ENCODE assay signal across 28 mouse cellular contexts in genomic region chr12:53147696-53148095, GRCm38 (mm10).
DNase-seq lines count a peak whose midpoint lies in the region; ATAC-seq and TF ChIP-seq lines count a peak whose summit lies in the region.
"Had no signal": no experiment of that assay in that cellular context is flagged by ENCODE, and none has a peak within 500 bp of the region (broad histone marks: within the 10 kb centered on the region; RNA-seq: fewer than 3 reads in every experiment).

No protein-coding gene starts in this region.

- no peak overlapping the region for H3K4me3 ChIP-seq in heart, embryonic 10.5 days
- H3K4me3 ChIP-seq in liver, embryonic 12.5 days: no peak overlapping the region
- H3K4me3 ChIP-seq in forebrain, embryonic 15.5 days: no peak overlapping the region
- H3K4me3 ChIP-seq in lung, adult 2 months (replicated peaks; ENCODE audit: extremely low read depth, low read depth, low read length): no peak overlapping the region
- H3K4me3 ChIP-seq: embryonic facial prominence, embryonic 13.5 days; embryonic facial prominence, embryonic 15.5 days; erythroblast, embryonic 14.5 days; forebrain, embryonic 10.5 days; forebrain, embryonic 12.5 days had no signal

- H3K36me3 ChIP-seq in heart, embryonic 10.5 days: peaks cover 12% of the 10 kb centered on the region; the same call in 1 of the 2 replicates
- no peaks in the 10 kb centered on the region for H3K36me3 ChIP-seq in liver, embryonic 12.5 days
- peaks cover 2% of the 10 kb centered on the region; the same call in 1 of the 2 replicates for H3K36me3 ChIP-seq in forebrain, embryonic 15.5 days
- H3K36me3 ChIP-seq: embryonic facial prominence, embryonic 13.5 days; embryonic facial prominence, embryonic 15.5 days; forebrain, embryonic 10.5 days; G1E had no signal

- peak overlapping the region; percentile 31 for H3K4me2 ChIP-seq in liver, embryonic 12.5 days
- H3K4me2 ChIP-seq in forebrain, embryonic 15.5 days (replicated peaks): no peak overlapping the region
- H3K4me2 ChIP-seq: embryonic facial prominence, embryonic 13.5 days; forebrain, embryonic 12.5 days had no signal

- TF ChIP-seq CTCF in lung, adult 2 months (IDR thresholded peaks at IDR 0.05; ENCODE audit: insufficient read depth, low read length): no peak

- DNase-seq in heart, adult 11 months: peak; percentile 85
- DNase-seq in heart, embryonic 10.5 days (ENCODE audit: low spot score): no peak
- peak; percentile 66 for DNase-seq in MEL-GATA-1-ER (ENCODE audit: extremely low read depth, low read depth)
- DNase-seq in lung, adult 2 months: no peak
- DNase-seq in cerebellum, postnatal 36 days: no peak
- DNase-seq: adrenal gland, adult 8-10 months; adrenal gland, postnatal 14 days; adrenal gland, postnatal 36 days; B cell, adult 2 months; cerebellum, adult 11 months; cerebellum, adult 18-20 months; cerebellum, adult 8-10 months; cerebellum, adult 9-11 months; cerebellum, postnatal 14 days; embryo, embryonic 11 days; forebrain, postnatal 0 days had no signal

- H3K27me3 ChIP-seq in heart, embryonic 10.5 days (ENCODE audit: insufficient read depth, poor library complexity, severe bottlenecking): no peaks in the 10 kb centered on the region
- no peaks in the 10 kb centered on the region for H3K27me3 ChIP-seq in liver, embryonic 12.5 days (replicated peaks)
- no peaks in the 10 kb centered on the region for H3K27me3 ChIP-seq in forebrain, embryonic 15.5 days
- H3K27me3 ChIP-seq: CH12.LX; embryonic facial prominence, embryonic 13.5 days; embryonic facial prominence, embryonic 15.5 days; forebrain, embryonic 12.5 days had no signal

- no peak overlapping the region for H3K9ac ChIP-seq in liver, embryonic 12.5 days
- H3K9ac ChIP-seq in forebrain, embryonic 15.5 days (replicated peaks): no peak overlapping the region
- H3K9ac ChIP-seq: embryonic facial prominence, embryonic 13.5 days; embryonic facial prominence, embryonic 15.5 days; forebrain, embryonic 12.5 days; forebrain, postnatal 0 days had no signal

- WGBS in heart, embryonic 10.5 days: 45% methylated on average over 11 of the region's 11 CpGs
- WGBS in liver, embryonic 12.5 days (ENCODE audit: insufficient replicate concordance): 19% methylated on average over 11 of the region's 11 CpGs
- WGBS in forebrain, embryonic 15.5 days: 91% methylated on average over 11 of the region's 11 CpGs
- 52% methylated on average over 11 of the region's 11 CpGs for WGBS in lung, adult 2 months

- H3K4me1 ChIP-seq in heart, embryonic 10.5 days: 0 out of 2 replicates have a peak, but pooled peaks cover 4% of the 10 kb centered on the region
- peaks cover 5% of the 10 kb centered on the region; the same call in 1 of the 2 replicates for H3K4me1 ChIP-seq in liver, embryonic 12.5 days
- peaks cover 20% of the 10 kb centered on the region for H3K4me1 ChIP-seq in forebrain, embryonic 15.5 days
- no peaks in the 10 kb centered on the region for H3K4me1 ChIP-seq in lung, adult 2 months (ENCODE audit: control insufficient read depth, insufficient read depth, low read length)
- H3K4me1 ChIP-seq: embryonic facial prominence, embryonic 15.5 days had no signal

- 0 out of 2 replicates have a peak, but pooled peaks have one; percentile 22 for ATAC-seq in common myeloid progenitor, adult 5-6 weeks (replicated peaks; ENCODE audit: low read depth, poor library complexity, severe bottlenecking)
- peak; percentile 65 for ATAC-seq in liver, embryonic 12.5 days
- ATAC-seq in forebrain, embryonic 15.5 days (replicated peaks): no peak
- ATAC-seq: CD4-positive, CD25-positive, alpha-beta regulatory T cell, adult 4 months; forebrain, embryonic 14.5 days; forebrain, postnatal 0 days had no signal

- TF ChIP-seq POLR2A in lung, adult 2 months (IDR thresholded peaks at IDR 0.05; ENCODE audit: borderline replicate concordance, extremely low read depth, low read depth, low read length): no peak

- H3K9me3 ChIP-seq in heart, embryonic 10.5 days: peaks cover 5% of the 10 kb centered on the region; the same call in 1 of the 2 replicates
- no peaks in the 10 kb centered on the region for H3K9me3 ChIP-seq in liver, embryonic 12.5 days (replicated peaks)
- H3K9me3 ChIP-seq in forebrain, embryonic 15.5 days: no peaks in the 10 kb centered on the region
- H3K9me3 ChIP-seq: embryonic facial prominence, embryonic 13.5 days; embryonic facial prominence, embryonic 15.5 days; forebrain, embryonic 12.5 days had no signal

- no peak overlapping the region for H3K27ac ChIP-seq in heart, embryonic 10.5 days
- H3K27ac ChIP-seq in liver, embryonic 12.5 days: no peak overlapping the region
- H3K27ac ChIP-seq in forebrain, embryonic 15.5 days (replicated peaks): no peak overlapping the region
- H3K27ac ChIP-seq: embryonic facial prominence, embryonic 13.5 days; forebrain, embryonic 10.5 days; forebrain, embryonic 12.5 days had no signal

Comparison
In these comparisons a context has a peak if more than half of its experiments do, and no peak if none do; other contexts are left out.
1. DNase-seq: peak in heart, adult 11 months (single experiment) and MEL-GATA-1-ER (single experiment); none in heart, embryonic 10.5 days (single experiment), lung, adult 2 months (single experiment) and cerebellum, postnatal 36 days (0 of 2).